14 mouse cellular contexts compared by ENCODE assay signal in the genomic region with DNA sequence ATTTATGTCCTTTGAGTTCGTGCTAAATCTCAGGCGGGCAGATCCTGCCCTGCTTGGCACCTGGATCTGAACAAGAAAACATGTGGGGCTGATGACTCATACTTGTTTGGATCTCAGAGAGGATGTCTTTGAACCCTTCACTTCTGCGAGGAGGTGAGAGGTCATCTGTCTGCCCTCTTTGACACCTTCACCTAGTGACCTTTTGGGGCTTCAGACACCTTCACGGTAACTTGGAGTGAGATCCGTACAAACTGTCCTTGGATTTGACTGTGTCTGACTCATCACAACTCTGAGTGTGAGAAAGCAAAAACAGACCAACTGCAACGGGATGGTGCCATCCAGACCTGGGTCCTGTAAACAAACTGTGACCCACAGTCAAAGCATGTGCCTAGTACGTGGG.
"Had no signal": no experiment of that assay in that cellular context is flagged by ENCODE, and none has a peak within 500 bp of the region (broad histone marks: within the 10 kb centered on the region; RNA-seq: fewer than 3 reads in every experiment).

No protein-coding gene starts in this region.

- DNase-seq: kidney, adult 9 months; kidney, postnatal 25 days; liver, postnatal 0 days; lung, embryonic 14.5 days had no signal

- H3K27me3 ChIP-seq: limb, embryonic 13.5 days; midbrain, embryonic 12.5 days; midbrain, embryonic 15.5 days; neural tube, embryonic 13.5 days had no signal

- H3K4me3 ChIP-seq: layer of hippocampus, adult 2 months; limb, embryonic 10.5 days; limb, embryonic 13.5 days; midbrain, embryonic 12.5 days; midbrain, embryonic 15.5 days; neural tube, embryonic 13.5 days had no signal

- H3K27ac ChIP-seq: layer of hippocampus, adult 2 months; limb, embryonic 10.5 days; limb, embryonic 13.5 days; liver, embryonic 14.5 days; macrophage; midbrain, embryonic 12.5 days; midbrain, embryonic 15.5 days; neural tube, embryonic 13.5 days had no signal

- H3K9ac ChIP-seq: limb, embryonic 13.5 days; liver, embryonic 14.5 days; liver, postnatal 0 days; lung, embryonic 14.5 days; midbrain, embryonic 12.5 days; midbrain, embryonic 15.5 days; neural tube, embryonic 13.5 days had no signal

- H3K36me3 ChIP-seq: limb, embryonic 10.5 days; limb, embryonic 13.5 days; midbrain, embryonic 12.5 days; midbrain, embryonic 15.5 days; neural tube, embryonic 13.5 days had no signal

- H3K9me3 ChIP-seq: limb, embryonic 10.5 days; limb, embryonic 13.5 days; midbrain, embryonic 12.5 days; midbrain, embryonic 15.5 days; neural tube, embryonic 13.5 days had no signal

- H3K4me2 ChIP-seq: limb, embryonic 13.5 days; liver, embryonic 11.5 days; lung, embryonic 14.5 days; midbrain, embryonic 12.5 days; midbrain, embryonic 15.5 days; neural tube, embryonic 13.5 days had no signal

- H3K4me1 ChIP-seq: limb, embryonic 10.5 days; limb, embryonic 13.5 days; midbrain, embryonic 12.5 days; midbrain, embryonic 15.5 days; neural tube, embryonic 13.5 days had no signal

- ATAC-seq: liver, postnatal 0 days; lung, postnatal 0 days; midbrain, embryonic 15.5 days had no signal
